Mouse (Mus musculus) hindbrain, embryonic 11.5 days (tissue): ENCODE results near the gene Zfp566. TPM values are rescaled to one million over a fixed set of nuclear protein-coding genes. Genes with fewer than 3 reads are reported as not detected.

ENCODE experiments used
- ATAC-seq: fragments of 200-750 bp; cut with Nextera tagmentation; 2 replicates; pipeline ENCODE4 v1.8.0; 2017; ENCODE audit warnings: mild to moderate bottlenecking, moderate TSS enrichment, moderate library complexity; ENCODE audit not compliant: low FRiP score
- DNase-seq: peaks from one replicate; pipeline ENCODE4 v3.0.0-alpha.2; 2015; ENCODE audit warnings: low spot score
- H3K27ac ChIP-seq: fragments of 300-500 bp; sonication (generic); 2 replicates; pipeline ENCODE4 v1.5.1; 2014; ENCODE audit warnings: mild to moderate bottlenecking, low read depth, low read length
- H3K27me3 ChIP-seq: fragments of 300-500 bp; sonication (generic); 2 replicates; pipeline ENCODE4 v1.6.1; 2014; ENCODE audit warnings: mild to moderate bottlenecking, low read length, moderate library complexity, mixed read lengths; ENCODE audit not compliant: control insufficient read depth, insufficient read depth
- H3K36me3 ChIP-seq: fragments of 300-500 bp; sonication (generic); 2 replicates; pipeline ENCODE4 v1.6.1; 2014; ENCODE audit warnings: mild to moderate bottlenecking, low read length, moderate library complexity, mixed read lengths; ENCODE audit not compliant: control insufficient read depth, insufficient read depth
- H3K4me1 ChIP-seq: fragments of 300-500 bp; sonication (generic); replicated peaks from 2 replicates; pipeline ENCODE4 v1.6.1; 2014; ENCODE audit warnings: low read length, mixed read lengths; ENCODE audit not compliant: control insufficient read depth, insufficient read depth
- H3K4me2 ChIP-seq: fragments of 300-500 bp; sonication (generic); replicated peaks from 2 replicates; pipeline ENCODE4 v1.6.1; 2014; ENCODE audit warnings: mild to moderate bottlenecking, low read depth, low read length
- H3K4me3 ChIP-seq: fragments of 300-500 bp; sonication (generic); 2 replicates; pipeline ENCODE4 v1.5.1; 2014; ENCODE audit warnings: low read depth, low read length
- H3K9ac ChIP-seq: fragments of 300-500 bp; sonication (generic); 2 replicates; pipeline ENCODE4 v1.6.1; 2014; ENCODE audit warnings: low read depth, low read length
- H3K9me3 ChIP-seq: fragments of 300-500 bp; sonication (generic); 2 replicates; pipeline ENCODE4 v1.6.1; 2016; ENCODE audit warnings: low read length; ENCODE audit not compliant: control insufficient read depth
- WGBS: fragments of 180-500 bp; shearing (Covaris S2); extraction: QIAGEN DNeasy Blood & Tissue Kit; methylation state at CpG from one replicate; pipeline ENCODE4 v1.1.7; 2014; 5-methylcytosine and 5-hydroxymethylcytosine counted together
- polyA plus RNA-seq: library from polyadenylated mRNA; unstranded; fragments of >200 nt; fragmentation: Nextera tagmentation; extraction: Ambion mirVana; gene quantifications from 2 replicates; pipeline ENCODE4 v1.2.1, GENCODE M21; 2014

Gene Zfp566
- polyA plus RNA-seq, 1 experiment from 2014 or later: 14.6 TPM

DNA sequence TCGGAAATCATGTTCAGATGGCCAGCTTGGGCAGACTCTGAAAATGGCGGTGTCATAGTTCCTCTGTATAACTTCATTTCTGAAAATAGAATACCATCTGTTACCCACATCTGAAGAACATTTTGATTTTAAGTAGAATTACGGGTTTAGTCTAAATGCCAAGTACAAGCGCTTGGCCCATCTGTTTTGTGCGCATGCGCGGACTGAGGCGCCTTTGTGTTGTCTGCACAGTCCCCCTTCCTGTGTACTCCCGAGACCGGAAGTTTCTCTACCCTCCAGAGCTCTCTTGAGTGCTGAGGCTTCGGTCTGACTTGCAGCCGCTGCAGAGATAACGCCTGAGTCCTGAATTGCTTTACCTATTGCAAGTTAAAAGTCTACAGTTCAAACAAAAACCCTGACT, 9.0 kb upstream of the Zfp566 start:
- DNase-seq (no peak), ATAC-seq (no peak)
- Histone ChIP-seq H3K27me3 (no peaks in the 10 kb centered on the region), H3K4me3 (no peak overlapping the region), H3K27ac (no peak overlapping the region), H3K36me3 (peaks cover 31% of the 10 kb centered on the region), H3K4me1 (no peaks in the 10 kb centered on the region), H3K9me3 (peaks cover 2% of the 10 kb centered on the region), H3K9ac (no peak overlapping the region), H3K4me2 (no peak overlapping the region)
- WGBS: 98% methylated on average over 13 of the region's 13 CpGs

DNA sequence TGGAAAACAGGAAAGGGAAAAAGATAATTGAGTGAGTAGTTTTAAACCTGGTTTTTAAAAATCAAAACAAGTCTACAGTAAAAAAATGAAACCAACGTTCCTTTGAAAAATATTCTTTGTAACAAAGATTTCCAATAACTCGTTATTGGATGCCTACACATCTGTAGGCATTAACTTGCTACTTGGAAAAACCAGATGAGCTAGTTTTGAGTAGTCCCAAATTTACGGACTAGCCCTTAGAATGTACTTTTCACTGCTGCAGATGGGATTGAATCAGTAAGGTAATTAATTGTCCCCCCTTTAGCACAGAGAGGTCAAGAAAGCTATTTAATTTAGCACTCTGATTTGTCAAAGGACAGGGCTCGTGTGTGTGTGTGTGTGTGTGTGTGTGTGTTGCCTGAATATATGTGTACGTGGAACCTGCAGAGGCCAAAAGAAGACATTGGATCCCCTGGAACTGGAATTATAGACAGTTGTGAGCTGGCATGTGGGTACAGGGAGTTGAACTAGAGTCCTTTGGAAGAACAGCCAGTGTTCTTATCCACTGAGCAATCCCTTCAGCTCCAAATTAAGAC, 5.3 kb upstream of the Zfp566 start:
- Histone ChIP-seq H3K27me3 (no peaks in the 10 kb centered on the region), H3K4me3 (peak overlapping the region; percentile 56), H3K27ac (peak overlapping the region; percentile 94), H3K4me1 (0 out of 2 replicates have a peak, but pooled peaks cover 3% of the 10 kb centered on the region), H3K9me3 (no peaks in the 10 kb centered on the region), H3K9ac (peak overlapping the region; percentile 85), H3K36me3 (peaks cover 6% of the 10 kb centered on the region), H3K4me2 (peak overlapping the region; percentile 60)
- ATAC-seq: no peak
- peak; percentile 48 for DNase-seq
- WGBS: 11% methylated on average over 5 of the region's 5 CpGs

DNA sequence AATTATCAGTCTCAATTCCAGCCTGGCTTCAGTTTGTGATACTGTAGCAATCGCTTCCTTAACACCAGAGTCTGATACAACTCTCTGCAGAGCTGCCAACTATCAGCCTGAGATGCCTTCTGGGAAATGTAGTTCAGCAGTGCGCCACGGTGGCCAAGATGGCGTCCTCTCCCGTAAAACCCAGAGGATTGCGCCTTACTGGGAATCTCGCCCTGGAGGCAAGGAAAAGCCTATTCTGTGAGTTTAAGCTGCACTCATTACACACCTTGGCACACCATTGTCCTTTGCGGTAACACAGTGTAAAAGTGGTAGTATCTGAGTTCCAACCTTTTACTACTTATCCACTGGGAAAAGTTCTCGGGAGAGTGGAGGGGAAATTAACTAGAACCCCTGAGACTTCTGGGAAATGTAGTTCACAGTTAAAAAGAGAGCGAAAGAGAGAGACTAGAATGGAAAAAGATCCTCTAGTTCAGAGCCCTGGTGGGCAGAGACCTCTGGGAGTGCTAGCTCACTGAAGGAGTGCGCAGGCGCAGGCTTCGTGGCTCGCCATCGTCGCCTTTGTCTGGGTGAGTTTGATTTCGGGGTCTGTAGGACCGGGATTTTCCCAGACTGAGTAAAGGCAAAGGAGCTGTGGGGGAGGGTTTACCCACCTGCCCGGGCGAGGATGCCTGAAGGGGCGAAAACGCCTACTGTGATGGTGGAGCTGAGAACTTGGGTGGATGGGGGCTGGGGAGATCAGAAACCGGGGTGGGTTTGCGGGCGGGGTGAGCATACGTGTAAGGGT, 4.5 kb upstream of the Zfp566 start, which contains the start of gene Zfp260:
Zfp260 (plus strand) TSS at position 132 of the 784 bp plus-strand sequence.
- Histone ChIP-seq H3K4me3 (peak within 1 kb of the TSS; percentile 56), H3K4me2 (peak within 1 kb of the TSS; percentile 60), H3K9me3 (no peaks in the 10 kb centered on the region), H3K9ac (peak within 1 kb of the TSS; percentile 85), H3K36me3 (peaks cover 4% of the 10 kb centered on the region), H3K4me1 (0 out of 2 replicates have a peak, but pooled peaks cover 3% of the 10 kb centered on the region), H3K27me3 (no peaks in the 10 kb centered on the region), H3K27ac (peak within 1 kb of the TSS; percentile 94)
- ATAC-seq (peak; percentile 81), DNase-seq (peak; percentile 97)
- WGBS: under 1% methylated on average over 26 of the region's 26 CpGs

DNA sequence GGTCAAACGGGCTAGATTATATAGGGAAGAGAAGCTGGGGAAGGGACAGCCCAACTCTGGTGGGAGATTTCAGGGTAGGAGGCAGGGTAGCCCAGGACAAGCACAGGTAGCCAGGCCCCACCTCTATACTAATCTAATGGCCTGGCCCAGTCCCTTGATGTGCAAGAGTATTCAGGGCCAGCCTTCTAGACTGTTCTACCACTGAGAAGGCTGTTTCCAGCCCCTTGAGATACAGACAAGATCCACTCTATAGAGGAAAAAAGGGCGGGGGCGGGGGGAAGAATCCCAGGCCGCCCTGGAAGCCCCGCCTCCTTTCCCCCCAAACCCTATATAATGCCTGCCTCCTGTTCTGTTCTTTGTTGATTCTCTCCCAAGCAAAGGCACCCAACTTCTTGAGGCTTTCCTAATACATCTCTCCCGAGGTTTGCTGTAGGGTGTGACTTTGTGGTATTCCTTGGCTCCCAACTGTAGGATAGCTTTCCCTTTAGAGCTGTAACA, 3.6 kb upstream of the Zfp566 start:
- peaks cover 8% of the 10 kb centered on the region for H3K4me1 ChIP-seq
- DNase-seq (no peak), ATAC-seq (no peak)
- H3K9me3 ChIP-seq: no peaks in the 10 kb centered on the region
- no peaks in the 10 kb centered on the region for H3K27me3 ChIP-seq
- peak overlapping the region; percentile 28; the same call in 1 of the 2 replicates for H3K4me2 ChIP-seq
- WGBS: 82% methylated on average over 6 of the region's 6 CpGs
- peak overlapping the region; percentile 56; the same call in 1 of the 2 replicates for H3K4me3 ChIP-seq
- no peaks in the 10 kb centered on the region for H3K36me3 ChIP-seq
- peak overlapping the region; percentile 85; the same call in 1 of the 2 replicates for H3K9ac ChIP-seq
- no peak overlapping the region for H3K27ac ChIP-seq

DNA sequence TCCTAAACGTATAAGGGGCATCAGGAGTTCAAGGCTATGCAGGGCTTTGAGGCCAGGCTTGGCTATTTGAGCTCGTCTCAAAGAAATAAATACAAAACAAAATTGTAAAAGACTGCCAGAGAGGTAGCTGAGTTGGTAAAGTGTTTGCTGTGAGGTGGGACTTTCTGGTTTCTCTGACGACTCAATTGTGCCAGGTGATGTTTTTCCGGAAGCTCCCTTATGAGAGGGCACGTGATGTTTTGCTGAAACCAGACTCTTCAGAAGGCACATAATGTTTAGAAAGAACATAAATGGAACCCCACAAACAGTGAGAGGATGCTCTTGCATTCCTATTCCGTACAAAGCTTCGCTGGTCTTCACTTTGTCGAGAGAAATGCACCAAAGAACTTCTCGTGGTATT, 2.3 kb upstream of the Zfp566 start:
- H3K27me3 ChIP-seq: no peaks in the 10 kb centered on the region
- H3K9me3 ChIP-seq: no peaks in the 10 kb centered on the region
- peaks cover 8% of the 10 kb centered on the region for H3K4me1 ChIP-seq
- 84% methylated on average over 9 of the region's 9 CpGs for WGBS
- no peak overlapping the region for H3K4me2 ChIP-seq
- no peak overlapping the region for H3K9ac ChIP-seq
- H3K27ac ChIP-seq: no peak overlapping the region
- H3K4me3 ChIP-seq: no peak overlapping the region
- H3K36me3 ChIP-seq: no peaks in the 10 kb centered on the region
- DNase-seq (no peak), ATAC-seq (no peak)

DNA sequence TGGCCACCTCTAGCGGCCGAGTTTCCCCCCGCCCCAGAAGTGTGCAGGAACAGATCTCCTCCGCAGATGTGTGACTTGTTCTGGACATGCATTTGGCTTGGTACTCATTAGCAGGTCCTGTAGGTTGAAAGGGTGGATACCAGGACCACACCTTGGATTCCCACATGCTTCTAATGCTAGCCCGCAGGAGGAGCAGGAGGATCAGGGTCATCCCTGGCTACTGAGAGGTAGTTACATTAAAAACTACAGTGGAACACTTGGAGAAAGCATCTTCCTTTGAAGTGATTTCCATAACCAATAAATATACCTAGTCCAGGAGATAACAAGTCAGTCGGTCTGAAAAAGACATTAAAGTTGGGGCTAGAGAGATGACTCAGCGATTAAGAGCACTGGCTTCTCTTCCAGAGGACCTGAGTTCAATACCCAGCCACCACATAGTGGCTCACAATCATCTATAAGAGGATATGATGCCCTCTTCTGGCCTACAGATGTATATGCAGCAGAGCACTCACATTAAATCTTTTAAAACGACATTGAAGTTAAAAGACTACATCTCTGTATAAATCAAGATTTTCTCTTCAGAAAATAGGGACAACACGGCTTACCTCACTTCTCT, 751 bp upstream of the Zfp566 start:
- Histone ChIP-seq H3K27me3 (no peaks in the 10 kb centered on the region), H3K4me3 (peak overlapping the region; percentile 56), H3K27ac (no peak overlapping the region), H3K9me3 (no peaks in the 10 kb centered on the region), H3K36me3 (peaks cover 5% of the 10 kb centered on the region), H3K4me2 (peak overlapping the region; percentile 28), H3K9ac (0 out of 2 replicates have a peak overlapping the region, but pooled peaks have one; percentile 7), H3K4me1 (peaks cover 8% of the 10 kb centered on the region)
- WGBS: 12% methylated on average over 9 of the region's 9 CpGs
- DNase-seq (peak; percentile 63), ATAC-seq (peak; percentile 8)

DNA sequence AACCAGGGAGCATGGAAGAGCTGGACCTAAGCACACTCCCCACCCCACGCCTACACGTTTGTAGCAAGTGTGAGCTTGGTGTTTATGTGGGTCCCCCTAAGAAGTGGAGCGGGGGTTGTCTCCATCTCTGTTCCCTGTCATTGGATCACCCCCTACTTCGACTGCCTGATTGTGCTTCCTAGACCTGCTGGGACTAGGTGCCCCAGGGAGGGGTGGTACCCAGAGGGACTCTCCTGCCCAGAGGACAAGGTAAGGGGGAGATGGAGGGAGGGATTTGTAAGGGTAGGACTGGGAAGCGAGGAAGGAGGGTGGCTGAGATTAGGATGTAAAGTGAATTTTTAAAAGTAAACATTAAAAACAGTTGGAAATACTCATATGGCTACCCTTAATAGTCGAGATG, 922 bp downstream of the Zfp566 start:
- DNase-seq: no peak
- Histone ChIP-seq H3K4me3 (peak overlapping the region; percentile 56), H3K4me1 (peaks cover 8% of the 10 kb centered on the region), H3K9ac (peak overlapping the region; percentile 63), H3K4me2 (peak overlapping the region; percentile 62), H3K36me3 (peaks cover 10% of the 10 kb centered on the region), H3K9me3 (no peaks in the 10 kb centered on the region), H3K27ac (no peak overlapping the region), H3K27me3 (no peaks in the 10 kb centered on the region)
- no peak for ATAC-seq
- 17% methylated on average over 6 of the region's 6 CpGs for WGBS

DNA sequence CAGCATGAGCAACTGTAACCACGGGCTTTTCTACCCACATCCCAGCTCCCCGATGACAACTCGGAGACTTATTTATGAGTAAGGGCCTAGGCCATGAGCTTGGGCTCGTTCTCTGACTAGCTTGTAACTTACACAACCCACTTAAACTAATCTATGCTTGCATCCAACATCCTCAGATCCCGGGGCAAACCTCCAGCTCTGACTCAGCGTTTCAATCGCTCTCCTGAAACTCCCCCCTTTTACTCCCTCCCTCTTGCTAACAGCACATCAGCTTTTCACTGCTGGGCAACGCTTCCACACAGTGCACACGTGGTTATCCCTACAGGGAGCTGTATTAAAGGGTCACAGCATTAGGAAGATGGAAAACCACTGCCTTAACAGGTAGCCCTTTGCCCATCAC, 3.8 kb downstream of the Zfp566 start:
- no peaks in the 10 kb centered on the region for H3K27me3 ChIP-seq
- H3K4me2 ChIP-seq: no peak overlapping the region
- DNase-seq (no peak), ATAC-seq (no peak)
- no peak overlapping the region for H3K4me3 ChIP-seq
- H3K27ac ChIP-seq: no peak overlapping the region
- H3K9me3 ChIP-seq: no peaks in the 10 kb centered on the region
- 92% methylated on average over 9 of the region's 9 CpGs for WGBS
- H3K4me1 ChIP-seq: peaks cover 5% of the 10 kb centered on the region
- H3K36me3 ChIP-seq: peaks cover 12% of the 10 kb centered on the region
- no peak overlapping the region for H3K9ac ChIP-seq
